Comparison of ENCODE assay signal across 8 mouse cellular contexts in genomic region chr10:122782755-122783154, GRCm38 (mm10).
DNase-seq lines count a peak whose midpoint lies in the region; ATAC-seq lines count a peak whose summit lies in the region.

No protein-coding gene starts in this region.

- H3K9ac ChIP-seq in embryonic facial prominence, embryonic 12.5 days = no peak overlapping the region
- no peak overlapping the region for H3K9ac ChIP-seq in heart, embryonic 11.5 days (ENCODE audit: low read depth, low read length)
- H3K9ac ChIP-seq in kidney, embryonic 16.5 days (replicated peaks; ENCODE audit: low read length) = no peak overlapping the region
- no peak overlapping the region for H3K9ac ChIP-seq in midbrain, embryonic 15.5 days

- 22% methylated on average over 4 of the region's 4 CpGs for WGBS in embryonic facial prominence, embryonic 12.5 days
- WGBS in embryonic facial prominence, embryonic 10.5 days = 39% methylated on average over 4 of the region's 4 CpGs
- 23% methylated on average over 4 of the region's 4 CpGs for WGBS in heart, embryonic 11.5 days (ENCODE audit: insufficient replicate concordance)
- 16% methylated on average over 3 of the region's 4 CpGs for WGBS in kidney, embryonic 16.5 days
- WGBS in midbrain, embryonic 15.5 days = 33% methylated on average over 4 of the region's 4 CpGs

- ATAC-seq in embryonic facial prominence, embryonic 12.5 days (ENCODE audit: insufficient number of reproducible peaks, insufficient read depth, low FRiP score, low TSS enrichment) = peak; percentile 80
- ATAC-seq in heart, embryonic 11.5 days (replicated peaks; ENCODE audit: insufficient number of reproducible peaks, low FRiP score, low TSS enrichment) = peak; percentile 69; the same call in 1 of the 2 replicates
- ATAC-seq in kidney, embryonic 16.5 days (ENCODE audit: low FRiP score, low TSS enrichment) = peak; percentile 97
- peak; percentile 37; the same call in 1 of the 2 replicates for ATAC-seq in midbrain, embryonic 15.5 days (replicated peaks)
- no peak for ATAC-seq in erythroblast, adult 5-6 weeks (replicated peaks; ENCODE audit: low FRiP score, poor library complexity, severe bottlenecking)

- no peak overlapping the region for H3K27ac ChIP-seq in embryonic facial prominence, embryonic 12.5 days
- H3K27ac ChIP-seq in embryonic facial prominence, embryonic 10.5 days (replicated peaks) = no peak overlapping the region
- peak overlapping the region; percentile 12; the same call in 1 of the 2 replicates for H3K27ac ChIP-seq in heart, embryonic 11.5 days (ENCODE audit: low read depth, low read length)
- H3K27ac ChIP-seq in kidney, embryonic 16.5 days (ENCODE audit: low read length) = peak overlapping the region; percentile 80
- H3K27ac ChIP-seq in midbrain, embryonic 15.5 days = no peak overlapping the region

- H3K9me3 ChIP-seq in embryonic facial prominence, embryonic 12.5 days = no peaks in the 10 kb centered on the region
- no peaks in the 10 kb centered on the region for H3K9me3 ChIP-seq in embryonic facial prominence, embryonic 10.5 days
- H3K9me3 ChIP-seq in heart, embryonic 11.5 days (replicated peaks; ENCODE audit: control insufficient read depth, low read length) = no peaks in the 10 kb centered on the region
- H3K9me3 ChIP-seq in kidney, embryonic 16.5 days (ENCODE audit: low read length) = no peaks in the 10 kb centered on the region
- no peaks in the 10 kb centered on the region for H3K9me3 ChIP-seq in midbrain, embryonic 15.5 days

- H3K27me3 ChIP-seq in embryonic facial prominence, embryonic 12.5 days = no peaks in the 10 kb centered on the region
- H3K27me3 ChIP-seq in embryonic facial prominence, embryonic 10.5 days (replicated peaks; ENCODE audit: low read depth, poor library complexity, severe bottlenecking) = no peaks in the 10 kb centered on the region
- H3K27me3 ChIP-seq in heart, embryonic 11.5 days (ENCODE audit: control insufficient read depth, insufficient read depth, low read length) = no peaks in the 10 kb centered on the region
- no peaks in the 10 kb centered on the region for H3K27me3 ChIP-seq in kidney, embryonic 16.5 days (ENCODE audit: insufficient read depth, low read length)
- H3K27me3 ChIP-seq in midbrain, embryonic 15.5 days (replicated peaks) = no peaks in the 10 kb centered on the region

- no peak overlapping the region for H3K4me2 ChIP-seq in embryonic facial prominence, embryonic 12.5 days (replicated peaks)
- H3K4me2 ChIP-seq in heart, embryonic 11.5 days = no peak overlapping the region
- peak overlapping the region; percentile 12; the same call in 1 of the 2 replicates for H3K4me2 ChIP-seq in kidney, embryonic 16.5 days (replicated peaks; ENCODE audit: low read depth, low read length)
- H3K4me2 ChIP-seq in midbrain, embryonic 15.5 days = no peak overlapping the region

- 0 out of 2 replicates have a peak, but pooled peaks cover 4% of the 10 kb centered on the region for H3K4me1 ChIP-seq in embryonic facial prominence, embryonic 12.5 days
- peaks cover 21% of the 10 kb centered on the region for H3K4me1 ChIP-seq in embryonic facial prominence, embryonic 10.5 days
- H3K4me1 ChIP-seq in heart, embryonic 11.5 days (ENCODE audit: control insufficient read depth, insufficient read depth, low read length) = peaks cover 6% of the 10 kb centered on the region; the same call in 1 of the 2 replicates
- peaks cover 26% of the 10 kb centered on the region for H3K4me1 ChIP-seq in kidney, embryonic 16.5 days (ENCODE audit: insufficient read depth, low read length)
- no peaks in the 10 kb centered on the region for H3K4me1 ChIP-seq in midbrain, embryonic 15.5 days

- no peak overlapping the region for H3K4me3 ChIP-seq in embryonic facial prominence, embryonic 12.5 days
- no peak overlapping the region for H3K4me3 ChIP-seq in embryonic facial prominence, embryonic 10.5 days
- H3K4me3 ChIP-seq in heart, embryonic 11.5 days (ENCODE audit: low read depth, low read length) = no peak overlapping the region
- H3K4me3 ChIP-seq in kidney, embryonic 16.5 days (ENCODE audit: low read length) = no peak overlapping the region
- H3K4me3 ChIP-seq in midbrain, embryonic 15.5 days = no peak overlapping the region

- no peak for DNase-seq in embryonic facial prominence, embryonic 10.5 days (ENCODE audit: low spot score)
- peak; percentile 56 for DNase-seq in cerebellum, adult 11 months
- no peak for DNase-seq in thymus, postnatal 14 days

- H3K36me3 ChIP-seq in embryonic facial prominence, embryonic 12.5 days = no peaks in the 10 kb centered on the region
- H3K36me3 ChIP-seq in embryonic facial prominence, embryonic 10.5 days (replicated peaks) = no peaks in the 10 kb centered on the region
- no peaks in the 10 kb centered on the region for H3K36me3 ChIP-seq in heart, embryonic 11.5 days (ENCODE audit: control insufficient read depth, insufficient read depth, low read length)
- no peaks in the 10 kb centered on the region for H3K36me3 ChIP-seq in kidney, embryonic 16.5 days (ENCODE audit: insufficient read depth, low read length)
- no peaks in the 10 kb centered on the region for H3K36me3 ChIP-seq in midbrain, embryonic 15.5 days (replicated peaks)

Comparison
In these comparisons a context has a peak if more than half of its experiments do, and no peak if none do; other contexts are left out.
1. H3K27ac ChIP-seq: peak in heart, embryonic 11.5 days (single experiment) and kidney, embryonic 16.5 days (single experiment); none in embryonic facial prominence, embryonic 12.5 days (single experiment), embryonic facial prominence, embryonic 10.5 days (single experiment) and midbrain, embryonic 15.5 days (single experiment).